Mouse (Mus musculus) midbrain, embryonic 11.5 days (tissue): ENCODE measurements at regions not wholly inside any gene's neighbourhood (a gene's known extent, or its start where the extent isn't known, plus 50 kb on each side); places are given as distances from the start of the nearest gene placed in this dataset.

ENCODE experiments used
- ATAC-seq: fragments of 200-750 bp; cut with Nextera tagmentation; 2 replicates; pipeline ENCODE4 v1.8.0; 2017; ENCODE audit warnings: moderate TSS enrichment, moderate library complexity; ENCODE audit not compliant: low FRiP score
- DNase-seq: peaks from one replicate; pipeline ENCODE4 v3.0.0; 2015; ENCODE audit warnings: low spot score; ENCODE audit errors: missing footprints
- H3K27ac ChIP-seq: fragments of 300-500 bp; sonication (generic); 2 replicates; pipeline ENCODE4 v1.5.1; 2014; ENCODE audit warnings: low read depth, low read length
- H3K27me3 ChIP-seq: fragments of 300-500 bp; sonication (generic); 2 replicates; pipeline ENCODE4 v1.6.1; 2014; ENCODE audit warnings: mild to moderate bottlenecking, low read length, moderate library complexity, mixed read lengths; ENCODE audit not compliant: control insufficient read depth, insufficient read depth
- H3K36me3 ChIP-seq: fragments of 300-500 bp; sonication (generic); 2 replicates; pipeline ENCODE4 v1.6.1; 2014; ENCODE audit warnings: mild to moderate bottlenecking, low read length, moderate library complexity, mixed read lengths; ENCODE audit not compliant: control insufficient read depth, insufficient read depth
- H3K4me1 ChIP-seq: fragments of 300-500 bp; sonication (generic); 2 replicates; pipeline ENCODE4 v1.6.1; 2014; ENCODE audit warnings: low read length; ENCODE audit not compliant: control insufficient read depth, insufficient read depth
- H3K4me2 ChIP-seq: fragments of 300-500 bp; sonication (generic); 2 replicates; pipeline ENCODE4 v1.6.1; 2014; ENCODE audit warnings: mild to moderate bottlenecking, moderate library complexity
- H3K4me3 ChIP-seq: fragments of 300-500 bp; sonication (generic); 2 replicates; pipeline ENCODE4 v1.5.1; 2014; ENCODE audit warnings: low read depth, low read length
- H3K9ac ChIP-seq: fragments of 300-500 bp; sonication (generic); 2 replicates; pipeline ENCODE4 v1.6.1; 2014; ENCODE audit warnings: low read length
- H3K9me3 ChIP-seq: fragments of 300-500 bp; sonication (generic); 2 replicates; pipeline ENCODE4 v1.6.1; 2016; ENCODE audit warnings: low read length; ENCODE audit not compliant: control insufficient read depth
- WGBS: fragments of 180-500 bp; shearing (Covaris S2); extraction: QIAGEN DNeasy Blood & Tissue Kit; methylation state at CpG from one replicate; pipeline ENCODE4 v1.1.7; 2014; 5-methylcytosine and 5-hydroxymethylcytosine counted together

GRCm38 (mm10) chr13:39834521-39835245, 526.6 kb downstream of the Ofcc1 start:
- WGBS: 47% methylated on average over 9 of the region's 9 CpGs
- DNase-seq (no peak), ATAC-seq (no peak)
- Histone ChIP-seq H3K27ac (no peak overlapping the region), H3K9ac (no peak overlapping the region), H3K4me3 (no peak overlapping the region), H3K36me3 (no peaks in the 10 kb centered on the region), H3K4me1 (no peaks in the 10 kb centered on the region), H3K4me2 (no peak overlapping the region), H3K27me3 (no peaks in the 10 kb centered on the region), H3K9me3 (no peaks in the 10 kb centered on the region)

DNA sequence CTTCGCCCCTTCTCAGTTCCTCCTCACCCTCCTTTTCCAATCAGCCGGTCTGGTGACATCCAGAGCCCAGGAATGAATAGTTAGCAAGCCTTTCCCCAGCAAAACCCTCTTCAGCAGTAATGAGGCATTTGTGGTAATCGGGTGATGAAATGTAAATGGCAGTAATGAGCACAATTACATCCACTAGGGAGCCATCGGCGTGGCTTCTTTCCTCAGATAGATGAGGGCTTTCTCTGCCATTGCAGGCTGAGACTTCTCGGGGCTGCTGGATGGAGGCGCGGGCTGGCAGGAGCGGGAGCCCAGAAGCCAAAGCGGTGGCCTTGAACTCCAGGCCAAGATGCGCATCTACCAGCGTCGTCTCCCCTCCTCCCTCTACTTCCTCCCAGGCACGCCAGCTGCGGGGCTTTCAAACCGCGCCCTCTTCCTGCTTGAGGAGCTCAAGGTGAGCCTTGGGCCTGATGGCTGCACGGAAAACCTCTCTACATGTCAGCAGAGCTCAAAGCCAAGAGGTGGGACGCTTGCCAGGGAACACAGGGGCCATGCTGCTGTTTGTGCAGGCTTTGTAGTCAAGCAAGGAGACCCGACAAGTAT, 537.2 kb downstream of the Ofcc1 start:
- no peaks in the 10 kb centered on the region for H3K36me3 ChIP-seq
- H3K4me1 ChIP-seq: peaks cover 6% of the 10 kb centered on the region; the same call in 1 of the 2 replicates
- peak overlapping the region; percentile 45 for H3K4me2 ChIP-seq
- no peaks in the 10 kb centered on the region for H3K9me3 ChIP-seq
- peak; percentile 89 for DNase-seq
- ATAC-seq: peak; percentile 55
- H3K27ac ChIP-seq: no peak overlapping the region; the same call in 1 of the 2 replicates
- peak overlapping the region; percentile 24; the same call in 1 of the 2 replicates for H3K9ac ChIP-seq
- H3K4me3 ChIP-seq: peak overlapping the region; percentile 13; the same call in 1 of the 2 replicates
- peaks cover 6% of the 10 kb centered on the region for H3K27me3 ChIP-seq
- WGBS: 11% methylated on average over 20 of the region's 20 CpGs

DNA sequence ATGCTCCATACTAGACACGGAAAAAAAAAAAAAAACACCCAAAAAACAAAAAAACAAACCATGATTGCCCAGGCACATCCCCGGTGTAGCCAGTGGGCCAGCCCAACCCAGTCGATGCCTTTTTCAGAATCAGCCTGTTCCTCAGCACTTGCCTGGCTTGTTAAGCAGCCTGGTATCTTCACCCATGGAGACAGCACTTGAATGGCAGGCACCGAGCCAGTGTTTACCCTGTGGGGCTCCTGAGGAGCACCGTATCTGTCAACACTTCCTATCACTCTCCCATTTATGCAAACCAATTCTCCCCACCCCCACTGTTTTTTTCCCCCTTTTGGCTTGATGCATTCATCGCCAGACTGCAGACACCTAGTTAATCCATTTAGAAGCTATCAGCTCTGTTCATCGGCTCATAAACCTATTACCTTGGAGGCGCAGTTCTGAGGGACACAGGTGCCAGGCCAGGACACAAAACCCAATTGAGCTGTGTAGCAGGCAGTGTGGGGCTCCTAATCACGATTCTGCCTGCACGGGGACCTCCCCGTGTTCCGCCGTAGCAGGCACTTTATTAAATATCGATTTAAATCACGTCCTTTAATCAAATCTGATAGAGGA, 537.8 kb downstream of the Ofcc1 start:
- H3K27me3 ChIP-seq: peaks cover 6% of the 10 kb centered on the region
- H3K36me3 ChIP-seq: no peaks in the 10 kb centered on the region
- peak overlapping the region; percentile 13; the same call in 1 of the 2 replicates for H3K4me3 ChIP-seq
- DNase-seq (peak; percentile 87), ATAC-seq (peak; percentile 68; the same call in 1 of the 2 replicates)
- peak overlapping the region; percentile 45; the same call in 1 of the 2 replicates for H3K4me2 ChIP-seq
- H3K9me3 ChIP-seq: no peaks in the 10 kb centered on the region
- 28% methylated on average over 15 of the region's 15 CpGs for WGBS
- H3K27ac ChIP-seq: no peak overlapping the region
- H3K9ac ChIP-seq: no peak overlapping the region
- H3K4me1 ChIP-seq: peaks cover 6% of the 10 kb centered on the region; the same call in 1 of the 2 replicates

- Histone ChIP-seq H3K9me3 (no peaks in the 10 kb centered on the region), H3K9ac (no peak overlapping the region), H3K4me3 (no peak overlapping the region), H3K36me3 (no peaks in the 10 kb centered on the region), H3K27ac (no peak overlapping the region), H3K4me1 (no peaks in the 10 kb centered on the region), H3K4me2 (no peak overlapping the region), H3K27me3 (no peaks in the 10 kb centered on the region)
- no peak for ATAC-seq
- 85% methylated on average over 5 of the region's 5 CpGs for WGBS
- DNase-seq: no peak
Observed at GRCm38 (mm10) chr13:39774554-39774953, 586.7 kb downstream of the Ofcc1 start.

DNA sequence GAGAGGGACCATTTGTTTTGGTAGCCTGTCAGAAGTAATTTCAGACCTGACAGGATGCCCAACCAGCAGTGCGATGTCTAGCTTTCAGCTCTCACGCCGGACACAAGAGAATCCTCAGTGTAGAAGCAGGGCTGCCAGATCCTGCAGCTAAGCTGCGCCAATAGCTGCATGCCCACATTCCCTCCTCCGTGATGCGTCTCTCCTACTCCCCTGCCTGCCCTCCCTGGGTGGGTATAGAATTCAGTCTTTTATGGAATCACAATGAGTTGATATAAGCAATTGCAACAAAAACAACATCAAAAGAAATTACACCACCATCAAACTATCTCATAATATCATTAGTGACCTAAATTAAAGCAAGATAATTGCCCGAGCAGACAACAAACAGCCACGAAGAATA, 587.1 kb downstream of the Ofcc1 start:
- DNase-seq (no peak), ATAC-seq (no peak)
- H3K4me1 ChIP-seq: no peaks in the 10 kb centered on the region
- no peak overlapping the region for H3K4me2 ChIP-seq
- H3K27ac ChIP-seq: no peak overlapping the region
- no peak overlapping the region for H3K4me3 ChIP-seq
- H3K9ac ChIP-seq: no peak overlapping the region
- H3K9me3 ChIP-seq: no peaks in the 10 kb centered on the region
- H3K27me3 ChIP-seq: no peaks in the 10 kb centered on the region
- WGBS: 80% methylated on average over 8 of the region's 8 CpGs
- no peaks in the 10 kb centered on the region for H3K36me3 ChIP-seq

- H3K27ac ChIP-seq: no peak overlapping the region
- no peaks in the 10 kb centered on the region for H3K4me1 ChIP-seq
- no peak overlapping the region for H3K4me2 ChIP-seq
- H3K4me3 ChIP-seq: no peak overlapping the region
- H3K36me3 ChIP-seq: no peaks in the 10 kb centered on the region
- no peak for ATAC-seq
- DNase-seq: no peak
- no peaks in the 10 kb centered on the region for H3K9me3 ChIP-seq
- H3K9ac ChIP-seq: no peak overlapping the region
- no peaks in the 10 kb centered on the region for H3K27me3 ChIP-seq
- WGBS: 67% methylated on average over 4 of the region's 4 CpGs
Observed at GRCm38 (mm10) chr13:39769228-39769627, 592.0 kb downstream of the Ofcc1 start.

DNA sequence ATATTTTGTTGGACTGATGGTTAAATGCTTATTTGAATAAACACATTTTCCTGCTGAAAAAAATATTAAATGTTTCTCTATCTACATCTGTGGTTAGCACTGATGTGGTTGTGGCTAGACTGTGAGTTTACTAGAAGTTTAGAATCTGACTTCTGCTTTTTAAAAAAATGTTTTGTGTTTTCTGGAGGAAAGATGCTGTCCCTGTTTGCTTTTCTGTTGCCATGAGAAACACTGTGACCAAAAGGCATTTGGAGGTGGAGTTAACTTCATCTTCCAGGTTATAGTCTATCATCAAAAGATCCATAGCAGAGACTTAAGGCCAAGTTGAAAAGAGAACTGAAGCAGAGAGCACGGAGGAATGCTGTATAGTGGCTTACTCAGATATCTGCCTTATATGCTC, 594.4 kb downstream of the Ofcc1 start:
- ATAC-seq (no peak), DNase-seq (no peak)
- WGBS: 76% methylated on average over 1 of the region's 1 CpGs
- H3K4me3 ChIP-seq: no peak overlapping the region
- H3K9ac ChIP-seq: no peak overlapping the region
- H3K9me3 ChIP-seq: no peaks in the 10 kb centered on the region
- H3K4me1 ChIP-seq: no peaks in the 10 kb centered on the region
- H3K27ac ChIP-seq: no peak overlapping the region
- no peaks in the 10 kb centered on the region for H3K36me3 ChIP-seq
- H3K27me3 ChIP-seq: no peaks in the 10 kb centered on the region
- H3K4me2 ChIP-seq: no peak overlapping the region
